Mouse (Mus musculus) cortical plate, adult 2 months (tissue): ENCODE results near the gene Dlx2.

Experiments
- CTCF ChIP-seq: fragments of 200-500 bp; IDR thresholded peaks from 2 replicates; pipeline ENCODE4 v1.5.1; 2011; ENCODE audit warnings: mild to moderate bottlenecking, control low read depth, low read length; ENCODE audit not compliant: insufficient read depth; ENCODE audit errors: extremely low read depth
- POLR2A ChIP-seq: fragments of 200-500 bp; IDR thresholded peaks from 2 replicates; pipeline ENCODE4 v1.6.1; 2011; ENCODE audit warnings: mild to moderate bottlenecking, low read length, control low read depth; ENCODE audit not compliant: insufficient read depth; ENCODE audit errors: extremely low read depth

DNA sequence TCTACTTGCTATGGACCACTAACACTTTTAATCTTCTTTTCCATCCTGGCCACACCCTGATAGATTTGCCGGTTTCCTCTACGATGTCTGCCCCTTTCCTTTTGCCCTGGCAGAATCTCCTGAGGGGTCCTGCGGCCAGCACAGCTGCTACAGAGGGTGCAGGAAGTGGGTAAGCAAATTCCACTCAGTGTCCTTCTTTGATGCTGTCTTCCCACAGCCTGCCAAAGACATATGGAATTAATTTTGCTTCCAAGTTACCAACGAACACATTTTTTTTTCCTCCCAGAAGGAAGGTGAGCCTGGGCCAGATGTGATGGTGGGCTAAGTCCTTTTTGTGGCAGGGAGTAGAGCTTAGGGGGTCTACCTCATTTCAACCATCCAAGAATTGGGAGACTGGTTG lies 27.2 kb upstream of the Dlx2 start:
- no peak for TF ChIP-seq POLR2A
- no peak for TF ChIP-seq CTCF
